Mouse (Mus musculus): ENCODE measurements around the gene Gm12355. TPM values are rescaled to one million over a fixed set of nuclear protein-coding genes. Genes with fewer than 3 reads are reported as not detected.
"Not testable (repeated sequence)": the region's sequence is repeated elsewhere in the genome, so short reads cannot be mapped to it uniquely, and the experiment has no call there.

Gene Gm12355
- polyA plus RNA-seq, 1 experiment from 2014 or later, result 0.54 TPM

- ATAC-seq (ENCODE audit: low read depth); H3K4me3 ChIP-seq (ENCODE audit: low read depth, low read length); H3K4me2 ChIP-seq (ENCODE audit: low read depth, low read length); H3K36me3 ChIP-seq (ENCODE audit: control insufficient read depth, insufficient read depth, low read length); H3K9ac ChIP-seq (ENCODE audit: low read depth, low read length); H3K4me1 ChIP-seq (ENCODE audit: control insufficient read depth, insufficient read depth, low read length); H3K27ac ChIP-seq (replicated peaks; ENCODE audit: low read depth, low read length); H3K9me3 ChIP-seq (ENCODE audit: control insufficient read depth, low read length); H3K27me3 ChIP-seq (replicated peaks; ENCODE audit: control insufficient read depth, insufficient read depth, low read length): not testable (repeated sequence)
- DNase-seq (ENCODE audit: low spot score), result peak; percentile 45
- WGBS, result 10% methylated on average over 6 of the region's 7 CpGs
Observed at GRCm38 (mm10) chr11:98655076-98655475, 29.6 kb upstream of the Gm12355 start.

- DNase-seq (ENCODE audit: low spot score) (no peak), ATAC-seq (ENCODE audit: low read depth) (no peak)
- Histone ChIP-seq H3K4me3 (ENCODE audit: low read depth, low read length) (no peak within 1 kb of the TSS), H3K9me3 (ENCODE audit: control insufficient read depth, low read length) (no peaks in the 10 kb centered on the region), H3K4me1 (ENCODE audit: control insufficient read depth, insufficient read depth, low read length) (no peaks in the 10 kb centered on the region), H3K27me3 (replicated peaks; ENCODE audit: control insufficient read depth, insufficient read depth, low read length) (no peaks in the 10 kb centered on the region), H3K4me2 (ENCODE audit: low read depth, low read length) (no peak within 1 kb of the TSS), H3K9ac (ENCODE audit: low read depth, low read length) (no peak within 1 kb of the TSS), H3K27ac (replicated peaks; ENCODE audit: low read depth, low read length) (no peak within 1 kb of the TSS), H3K36me3 (ENCODE audit: control insufficient read depth, insufficient read depth, low read length) (no peaks in the 10 kb centered on the region)
- 45% methylated on average over 2 of the region's 2 CpGs for whole genome bisulfite sequencing
Observed at GRCm38 (mm10) chr11:98646459-98646858, 21.0 kb upstream of the Gm12355 start, which contains the start of gene Gsdma2. TSS of gene Gsdma2 (plus strand) at chr11:98646759.

GRCm38 (mm10) chr11:98645946-98646345 lies 20.5 kb upstream of the Gm12355 start:
- ATAC-seq (ENCODE audit: low read depth), result no peak
- DNase-seq (ENCODE audit: low spot score), result no peak
- Histone ChIP-seq H3K27me3 (replicated peaks; ENCODE audit: control insufficient read depth, insufficient read depth, low read length) (no peaks in the 10 kb centered on the region), H3K9ac (ENCODE audit: low read depth, low read length) (no peak overlapping the region), H3K9me3 (ENCODE audit: control insufficient read depth, low read length) (no peaks in the 10 kb centered on the region), H3K36me3 (ENCODE audit: control insufficient read depth, insufficient read depth, low read length) (no peaks in the 10 kb centered on the region), H3K4me2 (ENCODE audit: low read depth, low read length) (no peak overlapping the region), H3K4me1 (ENCODE audit: control insufficient read depth, insufficient read depth, low read length) (no peaks in the 10 kb centered on the region), H3K4me3 (ENCODE audit: low read depth, low read length) (no peak overlapping the region), H3K27ac (replicated peaks; ENCODE audit: low read depth, low read length) (no peak overlapping the region)
- WGBS, result 85% methylated on average over 2 of the region's 2 CpGs

- H3K27ac ChIP-seq (replicated peaks; ENCODE audit: low read depth, low read length), result no peak overlapping the region
- ATAC-seq (ENCODE audit: low read depth), result no peak
- no peak for DNase-seq (ENCODE audit: low spot score)
- no peaks in the 10 kb centered on the region for H3K27me3 ChIP-seq (replicated peaks; ENCODE audit: control insufficient read depth, insufficient read depth, low read length)
- no peaks in the 10 kb centered on the region for H3K9me3 ChIP-seq (ENCODE audit: control insufficient read depth, low read length)
- no peak overlapping the region for H3K4me2 ChIP-seq (ENCODE audit: low read depth, low read length)
- 77% methylated on average over 3 of the region's 3 CpGs for WGBS
- no peaks in the 10 kb centered on the region for H3K4me1 ChIP-seq (ENCODE audit: control insufficient read depth, insufficient read depth, low read length)
- no peak overlapping the region for H3K9ac ChIP-seq (ENCODE audit: low read depth, low read length)
- no peak overlapping the region for H3K4me3 ChIP-seq (ENCODE audit: low read depth, low read length)
- H3K36me3 ChIP-seq (ENCODE audit: control insufficient read depth, insufficient read depth, low read length), result no peaks in the 10 kb centered on the region
Observed at GRCm38 (mm10) chr11:98644757-98645156, 19.3 kb upstream of the Gm12355 start.

- Histone ChIP-seq H3K27me3 (replicated peaks; ENCODE audit: control insufficient read depth, insufficient read depth, low read length) (no peaks in the 10 kb centered on the region), H3K4me1 (ENCODE audit: control insufficient read depth, insufficient read depth, low read length) (no peaks in the 10 kb centered on the region), H3K36me3 (ENCODE audit: control insufficient read depth, insufficient read depth, low read length) (no peaks in the 10 kb centered on the region), H3K4me3 (ENCODE audit: low read depth, low read length) (no peak overlapping the region), H3K9ac (ENCODE audit: low read depth, low read length) (no peak overlapping the region), H3K9me3 (ENCODE audit: control insufficient read depth, low read length) (no peaks in the 10 kb centered on the region), H3K27ac (replicated peaks; ENCODE audit: low read depth, low read length) (no peak overlapping the region), H3K4me2 (ENCODE audit: low read depth, low read length) (no peak overlapping the region)
- ATAC-seq (ENCODE audit: low read depth) (no peak), DNase-seq (ENCODE audit: low spot score) (no peak)
- WGBS, result 64% methylated on average over 5 of the region's 5 CpGs
Observed at GRCm38 (mm10) chr11:98640091-98640490, 14.6 kb upstream of the Gm12355 start.

GRCm38 (mm10) chr11:98637501-98637900 lies 12.0 kb upstream of the Gm12355 start:
- no peak overlapping the region for H3K4me3 ChIP-seq (ENCODE audit: low read depth, low read length)

GRCm38 (mm10) chr11:98635312-98635970 lies 10.0 kb upstream of the Gm12355 start:
- H3K4me2 ChIP-seq (ENCODE audit: low read depth, low read length); H3K27ac ChIP-seq (replicated peaks; ENCODE audit: low read depth, low read length); H3K9me3 ChIP-seq (ENCODE audit: control insufficient read depth, low read length); H3K9ac ChIP-seq (ENCODE audit: low read depth, low read length); H3K4me3 ChIP-seq (ENCODE audit: low read depth, low read length); H3K4me1 ChIP-seq (ENCODE audit: control insufficient read depth, insufficient read depth, low read length); H3K27me3 ChIP-seq (replicated peaks; ENCODE audit: control insufficient read depth, insufficient read depth, low read length); ATAC-seq (ENCODE audit: low read depth); H3K36me3 ChIP-seq (ENCODE audit: control insufficient read depth, insufficient read depth, low read length): not testable (repeated sequence)
- peak; percentile 5 for DNase-seq (ENCODE audit: low spot score)
- WGBS, result 41% methylated on average over 8 of the region's 10 CpGs

More at GRCm38 (mm10) chr11:98637501-98637900, 12.0 kb upstream of the Gm12355 start:
- Histone ChIP-seq H3K9ac (ENCODE audit: low read depth, low read length) (no peak overlapping the region), H3K9me3 (ENCODE audit: control insufficient read depth, low read length) (no peaks in the 10 kb centered on the region), H3K27ac (replicated peaks; ENCODE audit: low read depth, low read length) (no peak overlapping the region), H3K27me3 (replicated peaks; ENCODE audit: control insufficient read depth, insufficient read depth, low read length) (no peaks in the 10 kb centered on the region), H3K36me3 (ENCODE audit: control insufficient read depth, insufficient read depth, low read length) (no peaks in the 10 kb centered on the region), H3K4me1 (ENCODE audit: control insufficient read depth, insufficient read depth, low read length) (no peaks in the 10 kb centered on the region), H3K4me2 (ENCODE audit: low read depth, low read length) (no peak overlapping the region)
- WGBS, result 93% methylated on average over 1 of the region's 1 CpGs
- DNase-seq (ENCODE audit: low spot score) (no peak), ATAC-seq (ENCODE audit: low read depth) (no peak)

GRCm38 (mm10) chr11:98630646-98631045 lies 5.2 kb upstream of the Gm12355 start:
- WGBS, result 85% methylated on average over 5 of the region's 5 CpGs
- no peaks in the 10 kb centered on the region for H3K4me1 ChIP-seq (ENCODE audit: control insufficient read depth, insufficient read depth, low read length)
- no peak for ATAC-seq (ENCODE audit: low read depth)

GRCm38 (mm10) chr11:98628706-98629105 lies 3.2 kb upstream of the Gm12355 start:
- Histone ChIP-seq H3K36me3 (ENCODE audit: control insufficient read depth, insufficient read depth, low read length) (no peaks in the 10 kb centered on the region), H3K4me1 (ENCODE audit: control insufficient read depth, insufficient read depth, low read length) (no peaks in the 10 kb centered on the region), H3K27me3 (replicated peaks; ENCODE audit: control insufficient read depth, insufficient read depth, low read length) (no peaks in the 10 kb centered on the region), H3K4me2 (ENCODE audit: low read depth, low read length) (no peak overlapping the region), H3K27ac (replicated peaks; ENCODE audit: low read depth, low read length) (no peak overlapping the region), H3K4me3 (ENCODE audit: low read depth, low read length) (no peak overlapping the region), H3K9me3 (ENCODE audit: control insufficient read depth, low read length) (no peaks in the 10 kb centered on the region), H3K9ac (ENCODE audit: low read depth, low read length) (no peak overlapping the region)
- no peak for ATAC-seq (ENCODE audit: low read depth)
- DNase-seq (ENCODE audit: low spot score), result no peak
- WGBS, result 96% methylated on average over 3 of the region's 3 CpGs

More at GRCm38 (mm10) chr11:98630646-98631045, 5.2 kb upstream of the Gm12355 start:
- Histone ChIP-seq H3K27me3 (replicated peaks; ENCODE audit: control insufficient read depth, insufficient read depth, low read length) (no peaks in the 10 kb centered on the region), H3K27ac (replicated peaks; ENCODE audit: low read depth, low read length) (no peak overlapping the region), H3K9ac (ENCODE audit: low read depth, low read length) (no peak overlapping the region), H3K9me3 (ENCODE audit: control insufficient read depth, low read length) (no peaks in the 10 kb centered on the region), H3K4me3 (ENCODE audit: low read depth, low read length) (no peak overlapping the region), H3K36me3 (ENCODE audit: control insufficient read depth, insufficient read depth, low read length) (no peaks in the 10 kb centered on the region), H3K4me2 (ENCODE audit: low read depth, low read length) (no peak overlapping the region)
- DNase-seq (ENCODE audit: low spot score), result no peak

Measured in embryonic facial prominence, embryonic 14.5 days (tissue).